Mouse (Mus musculus) kidney, embryonic 15.5 days (tissue): ENCODE results near the gene Kdm4b. TPM values are rescaled to one million over a fixed set of nuclear protein-coding genes. Genes with fewer than 3 reads are reported as not detected.
A peak's percentile ranks its signal among the peaks of the same experiment; 100 is the strongest.

ENCODE experiments used
- ATAC-seq: fragments of 200-750 bp; cut with Nextera tagmentation; replicated peaks from 2 replicates; pipeline ENCODE4 v1.8.0; 2017; ENCODE audit warnings: moderate TSS enrichment; ENCODE audit not compliant: low FRiP score
- H3K27ac ChIP-seq: fragments of 300-500 bp; sonication (generic); 2 replicates; pipeline ENCODE4 v1.5.1; 2015; ENCODE audit warnings: mild to moderate bottlenecking, inconsistent platforms
- H3K27me3 ChIP-seq: fragments of 300-500 bp; sonication (generic); 2 replicates; pipeline ENCODE4 v1.6.1; 2015; ENCODE audit warnings: inconsistent platforms
- H3K36me3 ChIP-seq: fragments of 300-500 bp; sonication (generic); 2 replicates; pipeline ENCODE4 v1.6.1; 2015; ENCODE audit warnings: inconsistent platforms
- H3K4me1 ChIP-seq: fragments of 300-500 bp; sonication (generic); 2 replicates; pipeline ENCODE4 v1.6.1; 2015; ENCODE audit warnings: inconsistent platforms
- H3K4me2 ChIP-seq: fragments of 300-500 bp; sonication (generic); 2 replicates; pipeline ENCODE4 v1.6.1; 2015; ENCODE audit warnings: moderate library complexity, mild to moderate bottlenecking, inconsistent platforms
- H3K4me3 ChIP-seq: fragments of 300-500 bp; sonication (generic); replicated peaks from 2 replicates; pipeline ENCODE4 v1.5.1; 2015; ENCODE audit warnings: mild to moderate bottlenecking, inconsistent platforms
- H3K9ac ChIP-seq: fragments of 300-500 bp; sonication (generic); 2 replicates; pipeline ENCODE4 v1.6.1; 2015; ENCODE audit warnings: mild to moderate bottlenecking, inconsistent platforms
- H3K9me3 ChIP-seq: fragments of 300-500 bp; sonication (generic); replicated peaks from 2 replicates; pipeline ENCODE4 v1.6.1; 2016; ENCODE audit warnings: inconsistent platforms
- whole genome bisulfite sequencing: fragments of 180-500 bp; shearing (Covaris S2); methylation state at CpG from one replicate; pipeline ENCODE4 v1.1.7; 2015; ENCODE audit warnings: mixed read lengths; 5-methylcytosine and 5-hydroxymethylcytosine counted together
- polyA plus RNA-seq: library from polyadenylated mRNA; unstranded; fragments of >200 nt; fragmentation: Nextera tagmentation; extraction: Ambion mirVana; gene quantifications from 2 replicates; pipeline ENCODE4 v1.2.1, GENCODE M21; 2015

Kdm4b gene
- polyA plus RNA-seq, 1 experiment from 2014 or later, result 32.3 TPM

- Histone ChIP-seq H3K27me3 (no peaks in the 10 kb centered on the region), H3K27ac (no peak overlapping the region), H3K4me3 (no peak overlapping the region), H3K4me2 (no peak overlapping the region), H3K9ac (no peak overlapping the region), H3K4me1 (no peaks in the 10 kb centered on the region), H3K36me3 (peaks cover 78% of the 10 kb centered on the region), H3K9me3 (no peaks in the 10 kb centered on the region)
- no peak for ATAC-seq
- WGBS, result 91% methylated on average over 3 of the region's 3 CpGs
Observed at GRCm38 (mm10) chr17:56359183-56359725, 33.4 kb downstream of the Kdm4b start.

- Histone ChIP-seq H3K4me3 (no peak overlapping the region), H3K9ac (no peak overlapping the region), H3K36me3 (peaks cover 72% of the 10 kb centered on the region), H3K9me3 (no peaks in the 10 kb centered on the region), H3K4me1 (peaks cover 3% of the 10 kb centered on the region), H3K27ac (no peak overlapping the region), H3K4me2 (no peak overlapping the region), H3K27me3 (no peaks in the 10 kb centered on the region)
- no peak for ATAC-seq
- 80% methylated on average over 1 of the region's 1 CpGs for WGBS
Observed at GRCm38 (mm10) chr17:56359864-56360263, 34.0 kb downstream of the Kdm4b start.

GRCm38 (mm10) chr17:56360451-56360850, 34.6 kb downstream of the Kdm4b start:
- Histone ChIP-seq H3K4me2 (no peak overlapping the region), H3K36me3 (peaks cover 66% of the 10 kb centered on the region), H3K9me3 (no peaks in the 10 kb centered on the region), H3K4me3 (no peak overlapping the region), H3K4me1 (peaks cover 9% of the 10 kb centered on the region), H3K27ac (no peak overlapping the region), H3K9ac (no peak overlapping the region), H3K27me3 (no peaks in the 10 kb centered on the region)
- ATAC-seq, result no peak
- 59% methylated on average over 8 of the region's 8 CpGs for WGBS

DNA sequence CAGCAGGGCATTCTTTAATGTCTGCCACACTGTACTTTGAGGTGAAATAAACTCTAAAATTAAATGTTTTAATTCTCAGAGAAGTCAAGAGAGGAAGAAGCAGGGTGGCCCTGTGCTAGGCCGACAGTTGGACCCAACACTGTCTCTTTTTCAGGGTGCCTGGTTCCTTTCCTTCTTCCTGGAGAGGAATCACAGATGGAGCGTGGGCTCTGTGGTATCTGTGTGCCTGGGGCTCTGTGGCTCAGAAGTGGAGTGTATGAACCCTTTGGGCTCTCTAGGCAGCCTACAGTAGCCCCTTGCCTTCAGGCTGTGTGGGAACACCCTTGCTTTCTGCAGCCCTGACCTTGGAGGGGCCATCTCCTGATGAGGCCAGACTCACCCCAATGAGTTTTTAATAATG, 35.7 kb downstream of the Kdm4b start:
- Histone ChIP-seq H3K4me3 (no peak overlapping the region), H3K9me3 (no peaks in the 10 kb centered on the region), H3K27ac (no peak overlapping the region), H3K9ac (no peak overlapping the region), H3K27me3 (no peaks in the 10 kb centered on the region), H3K4me1 (peaks cover 18% of the 10 kb centered on the region), H3K4me2 (no peak overlapping the region), H3K36me3 (peaks cover 55% of the 10 kb centered on the region)
- WGBS, result 89% methylated on average over 2 of the region's 2 CpGs
- ATAC-seq, result no peak

GRCm38 (mm10) chr17:56365791-56366673, 40.2 kb downstream of the Kdm4b start:
- Histone ChIP-seq H3K27me3 (no peaks in the 10 kb centered on the region), H3K9me3 (no peaks in the 10 kb centered on the region), H3K27ac (peak overlapping the region; percentile 73), H3K4me3 (no peak overlapping the region), H3K4me2 (no peak overlapping the region), H3K36me3 (peaks cover 46% of the 10 kb centered on the region), H3K9ac (no peak overlapping the region), H3K4me1 (peaks cover 22% of the 10 kb centered on the region)
- peak; percentile 28; the same call in 1 of the 2 replicates for ATAC-seq
- WGBS, result 43% methylated on average over 7 of the region's 7 CpGs

GRCm38 (mm10) chr17:56368291-56368790, 42.5 kb downstream of the Kdm4b start:
- H3K27ac ChIP-seq, result no peak overlapping the region
- H3K27me3 ChIP-seq, result no peaks in the 10 kb centered on the region
- no peak for ATAC-seq
- no peak overlapping the region for H3K4me3 ChIP-seq
- peaks cover 22% of the 10 kb centered on the region for H3K4me1 ChIP-seq
- 94% methylated on average over 6 of the region's 6 CpGs for WGBS
- no peak overlapping the region for H3K9ac ChIP-seq
- H3K36me3 ChIP-seq, result peaks cover 38% of the 10 kb centered on the region
- H3K9me3 ChIP-seq, result no peaks in the 10 kb centered on the region
- H3K4me2 ChIP-seq, result no peak overlapping the region

GRCm38 (mm10) chr17:56370090-56370489, 44.2 kb downstream of the Kdm4b start:
- Histone ChIP-seq H3K4me2 (no peak overlapping the region), H3K9ac (no peak overlapping the region), H3K27me3 (no peaks in the 10 kb centered on the region), H3K9me3 (no peaks in the 10 kb centered on the region), H3K4me3 (no peak overlapping the region), H3K36me3 (peaks cover 48% of the 10 kb centered on the region), H3K4me1 (peaks cover 17% of the 10 kb centered on the region), H3K27ac (no peak overlapping the region)
- 91% methylated on average over 3 of the region's 3 CpGs for WGBS
- no peak for ATAC-seq

DNA sequence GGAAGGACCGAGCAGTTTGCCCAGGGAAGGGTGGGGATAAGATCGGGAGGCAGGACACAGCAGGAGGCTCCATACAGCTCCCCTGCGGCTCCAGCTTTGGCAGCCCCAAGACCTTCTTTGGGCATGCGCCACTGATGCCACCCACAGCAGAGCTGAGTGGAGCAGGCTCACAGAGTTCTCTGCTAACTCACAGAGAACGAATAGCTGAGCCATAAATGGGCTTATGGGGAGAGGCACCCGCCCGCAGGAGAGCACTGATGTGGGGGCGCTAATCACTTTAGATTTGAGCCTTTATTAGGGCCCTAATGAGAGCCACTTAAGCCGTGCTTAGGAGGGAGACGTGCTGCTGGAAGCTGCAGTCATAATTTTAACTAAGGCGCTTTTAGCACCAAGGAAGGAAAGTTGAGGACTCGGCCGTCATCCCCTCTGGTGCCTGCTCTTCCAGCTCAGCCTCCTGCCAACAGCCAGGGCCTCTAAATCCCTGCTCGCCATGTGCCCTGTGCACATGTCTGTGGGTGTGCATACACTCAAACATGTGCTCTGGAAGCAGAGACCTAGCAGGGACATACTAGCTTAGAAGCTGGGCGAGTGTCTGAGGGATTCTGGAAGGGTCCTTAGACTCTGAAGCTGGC, 45.3 kb downstream of the Kdm4b start:
- H3K4me3 ChIP-seq, result no peak overlapping the region
- H3K27ac ChIP-seq, result no peak overlapping the region
- ATAC-seq, result no peak
- 63% methylated on average over 15 of the region's 15 CpGs for WGBS
- H3K36me3 ChIP-seq, result peaks cover 59% of the 10 kb centered on the region
- H3K9ac ChIP-seq, result no peak overlapping the region
- no peaks in the 10 kb centered on the region for H3K9me3 ChIP-seq
- H3K4me2 ChIP-seq, result no peak overlapping the region
- H3K27me3 ChIP-seq, result no peaks in the 10 kb centered on the region
- peaks cover 7% of the 10 kb centered on the region for H3K4me1 ChIP-seq

- no peak overlapping the region for H3K4me2 ChIP-seq
- no peak for ATAC-seq
- peaks cover 68% of the 10 kb centered on the region for H3K36me3 ChIP-seq
- H3K27ac ChIP-seq, result no peak overlapping the region
- H3K9ac ChIP-seq, result no peak overlapping the region
- no peak overlapping the region for H3K4me3 ChIP-seq
- no peaks in the 10 kb centered on the region for H3K4me1 ChIP-seq
- no peaks in the 10 kb centered on the region for H3K9me3 ChIP-seq
- 67% methylated on average over 4 of the region's 4 CpGs for WGBS
- H3K27me3 ChIP-seq, result no peaks in the 10 kb centered on the region
Observed at GRCm38 (mm10) chr17:56372109-56372508, 46.2 kb downstream of the Kdm4b start.

DNA sequence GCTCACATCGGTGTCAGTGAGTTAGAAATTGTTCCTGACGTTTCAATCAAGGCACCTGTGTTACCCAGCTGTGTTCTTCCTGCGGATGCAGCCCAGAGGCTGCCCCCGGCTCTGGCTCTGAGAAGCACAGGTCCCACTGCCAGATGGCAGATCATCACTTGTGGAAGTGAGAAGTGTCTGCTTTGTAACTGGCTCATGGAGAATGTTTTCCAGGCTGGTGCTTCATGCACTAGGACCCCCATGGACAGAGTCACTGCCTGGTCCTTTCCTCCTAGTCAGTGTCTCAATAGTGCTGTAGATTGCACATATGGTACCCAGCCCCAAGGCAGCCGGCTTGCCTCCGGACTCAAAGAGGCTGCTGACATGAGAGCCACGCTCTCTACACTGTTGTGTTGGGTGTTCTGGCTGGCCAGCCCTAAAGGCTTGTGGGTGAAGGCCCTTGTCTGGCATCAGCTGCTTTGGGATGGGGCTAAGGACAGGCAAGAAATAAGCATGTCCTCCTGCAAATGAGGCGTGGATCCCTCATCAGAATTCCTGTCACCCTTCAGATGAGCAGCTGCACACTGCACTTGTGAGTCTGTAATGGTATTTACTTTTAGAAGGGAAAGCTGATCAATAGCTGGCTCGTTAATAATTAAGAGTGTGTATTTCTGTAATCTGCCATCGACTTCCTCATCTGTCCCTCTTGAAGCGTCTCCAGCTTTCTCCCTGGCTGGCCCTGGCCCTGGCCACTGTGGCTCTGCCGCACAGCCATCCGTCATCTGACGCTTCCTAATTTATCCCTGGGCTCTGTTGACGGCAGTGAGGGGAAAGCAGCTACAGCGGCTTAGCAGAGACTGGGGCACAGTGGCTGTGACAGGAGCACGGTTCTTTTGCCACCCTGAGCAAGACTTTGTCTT, 47.5 kb downstream of the Kdm4b start:
- no peak for ATAC-seq
- H3K27me3 ChIP-seq, result no peaks in the 10 kb centered on the region
- no peak overlapping the region for H3K4me2 ChIP-seq
- H3K9ac ChIP-seq, result no peak overlapping the region
- peaks cover 78% of the 10 kb centered on the region for H3K36me3 ChIP-seq
- no peak overlapping the region for H3K4me3 ChIP-seq
- no peaks in the 10 kb centered on the region for H3K9me3 ChIP-seq
- WGBS, result 74% methylated on average over 17 of the region's 17 CpGs
- H3K27ac ChIP-seq, result no peak overlapping the region
- H3K4me1 ChIP-seq, result peaks cover under 1% of the 10 kb centered on the region; the same call in 1 of the 2 replicates

- Histone ChIP-seq H3K4me1 (peaks cover 15% of the 10 kb centered on the region), H3K9ac (no peak overlapping the region), H3K4me2 (no peak overlapping the region), H3K4me3 (no peak overlapping the region), H3K9me3 (no peaks in the 10 kb centered on the region), H3K36me3 (peaks cover 79% of the 10 kb centered on the region), H3K27ac (no peak overlapping the region), H3K27me3 (no peaks in the 10 kb centered on the region)
- 89% methylated on average over 1 of the region's 1 CpGs for WGBS
- ATAC-seq, result no peak
Observed at GRCm38 (mm10) chr17:56374851-56375250, 49.0 kb downstream of the Kdm4b start.
